Mouse (Mus musculus) ovary, postnatal 10 days (tissue): ENCODE data around the gene Gm48552.

Source experiments
- DNase-seq: peaks from one replicate; pipeline ENCODE4 v3.0.0; 2022; ENCODE audit warnings: low spot score

The Gm48552 gene

DNA sequence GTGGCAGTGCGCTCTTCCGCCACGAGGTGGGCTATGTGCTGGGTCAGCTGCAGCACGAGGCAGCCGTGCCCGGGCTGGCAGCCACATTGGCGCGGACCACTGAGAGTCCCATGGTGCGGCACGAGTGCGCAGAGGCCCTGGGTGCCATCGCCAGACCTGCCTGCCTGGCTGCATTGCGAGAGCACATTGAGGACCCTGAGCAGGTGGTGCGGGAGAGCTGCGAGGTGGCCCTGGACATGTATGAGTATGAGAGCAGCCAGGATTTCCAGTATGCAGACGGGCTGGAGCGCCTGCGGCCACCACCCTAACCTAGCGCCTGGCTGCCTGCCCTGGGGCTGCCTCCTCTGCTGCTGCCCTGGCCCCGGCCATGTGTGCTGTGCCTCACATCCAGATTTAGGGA, 1.1 kb upstream of the Gm48552 start:
- no peak for DNase-seq

DNA sequence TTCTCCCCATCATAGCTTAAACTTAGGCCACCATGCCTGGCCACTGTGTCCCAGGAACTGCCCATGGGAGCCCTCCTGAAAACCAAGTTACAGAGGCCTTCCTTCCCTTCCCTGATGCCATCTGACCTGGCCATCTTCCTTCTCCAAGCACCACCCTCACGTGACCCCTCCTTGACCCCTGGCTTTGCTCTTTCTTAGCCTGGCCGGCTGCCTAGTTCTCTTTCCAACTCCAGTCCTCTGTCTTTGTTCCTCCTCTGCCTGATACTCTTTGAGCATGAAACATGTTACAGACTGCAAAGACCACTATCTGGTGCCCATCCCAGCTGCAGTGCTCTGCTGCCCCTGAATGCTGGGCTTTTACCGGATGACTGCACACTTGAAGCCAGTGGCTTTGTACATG, 568 bp downstream of the Gm48552 start:
- no peak for DNase-seq

DNA sequence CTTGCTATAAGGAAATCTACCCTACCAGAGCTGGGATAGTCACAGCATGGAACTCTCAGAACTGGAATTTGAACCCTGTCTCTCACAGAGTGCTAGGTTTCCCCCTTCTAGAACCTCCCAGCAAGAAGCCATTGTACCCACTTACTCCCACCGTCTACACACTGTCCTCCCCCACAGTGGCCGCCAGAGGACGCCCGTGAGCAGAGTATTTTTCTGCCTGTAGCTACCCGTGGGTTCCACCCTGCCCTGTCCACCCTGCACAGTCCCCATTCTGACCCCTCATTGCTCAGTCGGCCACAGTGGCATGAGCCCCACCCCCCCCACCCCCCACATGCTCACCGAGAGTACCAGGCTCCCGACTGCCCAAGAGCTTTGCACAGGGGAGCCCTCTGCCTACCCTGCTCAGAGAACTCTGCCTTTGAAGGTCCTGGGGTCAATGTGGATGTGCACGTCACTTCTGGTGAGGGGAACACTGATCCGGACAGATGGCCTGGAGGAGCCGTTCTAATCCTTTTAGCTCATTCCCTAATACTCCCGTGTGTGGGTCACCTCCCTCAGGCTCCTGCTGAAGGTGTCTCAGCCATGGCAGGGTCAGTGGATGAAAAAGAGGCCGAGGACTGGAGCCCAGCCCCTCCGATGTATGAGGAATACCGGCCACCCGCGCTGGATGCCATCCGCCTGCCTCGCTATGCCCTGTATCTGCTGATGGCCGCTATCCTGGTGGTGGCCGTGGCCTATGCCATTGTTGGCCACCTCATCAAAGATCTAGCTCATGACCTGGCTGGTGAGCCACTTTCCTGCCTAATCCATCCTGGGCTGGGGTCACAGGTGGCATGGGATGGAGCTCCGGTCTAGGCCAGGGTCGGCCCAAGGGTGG, 1.2 kb downstream of the Gm48552 start:
- peak; percentile 59 for DNase-seq

DNA sequence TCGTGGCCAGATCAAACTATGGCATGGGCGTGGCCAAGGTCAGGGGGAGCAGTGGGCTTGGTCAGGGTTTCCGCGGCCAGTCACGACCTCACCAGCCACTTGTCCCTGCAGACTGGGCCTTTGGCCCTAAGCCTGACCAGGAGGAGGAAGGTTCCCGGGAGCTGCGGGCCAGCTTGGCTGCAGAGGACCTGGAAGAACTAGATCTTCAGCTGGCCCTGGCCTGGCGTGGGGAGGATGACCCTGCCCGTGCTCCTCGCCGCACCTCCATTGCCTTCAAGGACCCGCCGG, 1.8 kb downstream of the Gm48552 start:
- no peak for DNase-seq

DNA sequence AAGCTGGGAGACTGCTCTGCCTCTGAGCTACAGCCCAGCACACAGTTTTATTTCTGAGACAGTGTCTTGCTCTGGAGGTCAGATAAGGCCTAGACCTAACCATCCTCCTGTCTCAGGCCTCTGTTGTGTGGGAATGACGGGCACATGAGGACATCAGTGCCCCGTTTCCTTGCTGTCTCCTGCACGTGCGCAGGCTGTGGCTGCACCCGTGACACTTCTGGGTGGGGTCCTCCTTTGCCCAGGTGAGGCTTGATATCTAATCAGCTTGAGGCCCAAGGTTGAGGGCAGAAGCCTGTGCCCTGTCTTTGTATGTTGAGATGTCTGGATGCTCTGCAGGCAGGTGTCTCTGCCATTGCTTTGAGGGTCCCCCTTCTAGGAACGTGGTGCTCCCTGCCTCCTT, 3.5 kb downstream of the Gm48552 start:
- no peak for DNase-seq

DNA sequence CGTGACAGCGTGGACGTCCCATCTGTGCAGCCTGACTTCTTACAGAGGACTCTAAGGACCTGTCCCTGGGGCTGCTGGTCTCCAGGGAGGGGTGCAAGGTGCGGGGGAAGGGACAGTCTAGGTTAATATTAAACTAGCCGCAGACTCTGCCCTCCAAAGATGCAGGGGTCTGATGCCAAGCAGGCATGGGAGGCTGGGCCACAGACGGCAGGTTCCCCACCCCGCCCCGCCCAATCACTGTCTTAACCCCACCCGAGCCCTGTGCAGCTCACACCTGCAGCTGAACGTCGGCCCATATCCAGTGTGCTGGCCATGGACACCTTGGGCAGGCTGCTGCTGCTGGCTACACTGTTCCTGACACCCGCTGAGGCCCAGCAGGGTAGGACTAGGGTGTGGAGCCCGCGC, 4.0 kb downstream of the Gm48552 start, which contains the start of gene Smim24:
Gene Smim24, plus strand, starts transcription at position 271 of the 405 bp plus-strand sequence.
- DNase-seq, result no peak

DNA sequence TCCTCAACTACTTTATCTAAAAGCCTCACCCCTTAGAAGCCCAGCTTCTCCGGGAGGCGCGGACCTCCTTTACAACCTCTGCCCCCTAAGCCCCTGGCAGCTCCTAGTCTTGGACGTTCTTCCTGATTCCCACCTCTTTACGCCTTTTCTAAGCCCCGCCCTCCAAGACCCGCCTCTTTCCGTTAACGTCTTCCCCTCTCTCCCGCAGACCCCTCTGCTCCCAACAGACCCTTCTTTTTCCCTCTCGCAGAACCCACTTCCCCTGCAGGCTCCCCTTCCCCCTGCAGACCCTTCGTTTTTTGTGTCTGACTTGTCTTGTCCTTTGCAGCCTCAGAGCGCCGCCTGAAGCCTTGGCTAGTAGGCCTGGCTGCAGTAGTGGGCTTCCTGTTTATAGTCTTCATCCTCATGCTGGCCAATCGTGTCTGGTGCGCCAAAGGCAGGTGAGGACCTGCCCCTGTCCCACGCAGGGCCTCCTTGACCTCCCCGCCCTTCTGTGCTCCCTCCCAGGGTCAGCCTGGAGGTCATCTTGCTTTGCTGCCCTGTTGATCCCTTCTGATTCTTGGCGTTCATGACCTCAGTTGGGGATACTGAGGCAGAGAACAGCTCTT, 4.8 kb downstream of the Gm48552 start:
- DNase-seq, result no peak

DNA sequence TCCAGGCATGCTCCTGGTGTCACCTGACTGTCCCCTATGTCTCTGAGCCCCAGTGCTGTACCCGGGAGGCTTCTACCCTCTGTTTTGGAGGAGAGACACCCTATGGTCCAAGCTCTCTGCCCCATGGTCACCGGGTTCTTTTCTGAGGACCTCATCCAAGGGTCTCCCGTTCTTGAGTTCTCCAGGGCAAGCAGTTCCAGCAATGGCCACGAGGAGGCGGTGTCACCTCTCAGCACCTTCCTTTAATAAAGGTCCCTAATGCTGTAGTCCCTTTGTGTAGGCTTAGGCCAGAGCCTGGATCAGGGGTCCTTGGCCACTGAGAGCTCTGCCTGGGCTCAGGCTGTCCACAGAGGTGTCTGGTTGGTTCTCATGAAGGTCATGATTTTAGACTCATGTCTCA, 6.3 kb downstream of the Gm48552 start:
- no peak for DNase-seq

DNA sequence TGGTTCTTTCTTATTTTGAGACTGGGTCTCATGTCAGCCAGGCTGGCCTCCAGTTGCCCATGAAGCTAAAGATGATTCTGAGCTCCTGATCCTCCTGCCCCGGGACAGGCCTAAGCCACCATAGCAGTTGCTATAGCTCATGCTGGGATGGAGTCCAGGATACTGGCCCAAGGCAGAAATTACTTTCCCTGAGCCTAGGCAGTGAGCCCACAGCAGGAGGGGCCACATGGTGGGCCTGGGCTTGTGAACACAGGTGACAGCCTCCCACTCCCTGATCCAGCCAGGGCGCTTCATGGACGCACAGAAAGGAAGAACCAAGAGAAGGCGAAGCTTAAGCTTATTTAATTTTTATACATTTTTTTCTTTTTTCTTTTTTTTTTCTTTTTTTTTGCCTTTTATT, 7.1 kb downstream of the Gm48552 start:
- DNase-seq, result no peak

DNA sequence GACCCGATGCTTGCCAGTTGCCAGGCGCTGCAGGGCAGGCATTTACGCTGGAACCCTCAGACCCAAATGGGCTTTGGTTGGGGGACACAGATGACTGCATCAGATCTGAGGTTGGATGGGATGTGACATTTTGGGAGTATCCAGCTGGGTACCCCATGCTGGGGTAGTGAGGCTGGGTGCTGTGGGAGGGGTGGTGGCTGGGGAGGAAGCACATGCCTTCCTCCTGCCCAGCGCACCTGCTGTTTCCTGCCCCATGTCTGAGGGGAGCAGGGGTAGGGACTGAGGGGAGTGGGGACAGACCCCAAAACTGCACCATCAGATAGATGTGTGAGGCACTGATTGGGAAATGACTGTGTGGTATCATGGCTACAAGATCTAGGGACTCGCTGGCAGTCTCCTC, 7.9 kb downstream of the Gm48552 start:
- no peak for DNase-seq

DNA sequence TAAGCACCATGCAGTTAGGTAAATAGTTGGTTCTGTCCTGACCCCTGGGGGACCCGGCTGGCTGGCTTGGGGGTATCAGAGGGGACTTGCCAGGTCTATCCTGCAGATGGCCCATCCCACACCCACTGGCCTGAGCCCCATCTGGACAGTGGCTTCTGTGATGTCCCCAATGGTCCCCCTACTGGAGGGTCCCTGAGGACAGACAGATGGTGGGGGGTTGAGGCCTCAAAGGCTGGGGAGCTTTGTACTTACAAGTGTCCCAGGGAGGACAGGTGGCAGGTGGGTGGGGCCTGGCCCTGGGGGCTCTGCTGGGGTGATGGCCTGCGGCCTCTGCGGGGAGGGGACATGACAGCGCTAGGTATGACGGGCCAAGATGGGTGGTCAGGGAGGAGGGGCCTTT, 10.5 kb downstream of the Gm48552 start:
- DNase-seq, result no peak

DNA sequence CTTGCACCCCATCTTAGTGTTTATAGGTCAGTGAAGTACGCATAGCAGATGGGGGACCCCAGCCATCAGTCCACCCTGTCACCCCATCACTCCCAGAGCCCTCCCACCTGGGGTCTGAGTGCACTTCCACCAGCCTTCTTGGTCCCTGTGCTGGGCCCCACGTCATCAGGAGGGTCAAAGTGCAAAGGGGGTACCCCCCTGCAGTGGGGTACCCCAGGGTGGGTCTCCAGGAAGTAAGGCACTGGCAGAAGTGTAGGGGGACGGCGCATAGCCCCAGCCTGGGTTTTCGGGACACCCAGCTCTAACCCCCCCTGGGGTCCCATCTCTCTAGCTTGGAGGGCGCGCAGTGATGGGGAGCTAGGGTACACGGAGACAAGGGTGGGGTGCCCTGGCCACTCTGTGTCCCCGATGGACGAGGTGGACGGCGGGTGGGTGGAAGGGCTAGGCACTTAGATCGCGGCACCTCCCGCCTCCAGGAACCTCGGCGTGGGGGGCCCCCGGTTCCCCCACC, 11.0 kb downstream of the Gm48552 start:
- DNase-seq, result no peak

DNA sequence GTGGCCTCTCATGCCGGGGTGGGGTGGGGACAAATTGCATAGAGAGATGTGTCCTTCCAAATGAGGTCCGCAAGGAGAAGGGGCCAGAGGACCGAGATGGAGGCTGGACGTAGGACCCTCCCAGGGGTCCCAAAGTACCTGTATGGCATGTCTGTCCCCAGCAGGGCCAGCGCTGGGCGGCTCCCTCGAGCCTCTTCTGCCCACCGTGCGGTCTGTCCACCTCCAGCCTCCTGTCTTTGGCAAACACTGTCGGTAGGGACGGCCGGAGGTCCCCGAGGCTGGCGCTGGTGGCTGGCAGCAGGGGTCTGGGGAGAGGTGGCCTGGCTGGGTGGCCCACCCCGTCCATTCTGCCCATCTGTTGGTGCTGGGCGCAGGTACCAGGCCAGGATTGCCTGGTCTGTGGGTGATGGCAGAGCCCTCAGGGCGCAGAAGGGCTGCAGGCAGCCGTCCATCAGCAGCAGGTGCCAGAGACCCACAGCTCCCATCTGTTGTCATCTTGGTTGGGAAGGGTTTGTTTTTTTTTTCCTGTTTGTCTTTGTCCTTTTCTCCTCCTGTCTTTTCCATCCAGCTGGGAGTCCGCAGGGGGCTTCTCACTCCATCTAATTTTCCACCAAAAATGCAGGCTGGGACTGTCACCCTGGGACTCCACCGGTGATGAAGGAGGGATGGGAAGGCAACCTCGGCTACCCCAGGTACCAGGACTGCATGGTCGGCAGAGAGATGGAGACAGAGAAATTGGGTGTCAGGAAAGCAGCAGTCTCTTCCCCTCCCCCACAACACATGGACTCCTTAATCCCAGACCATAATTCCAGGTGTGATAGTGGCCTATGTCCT, 11.8 kb downstream of the Gm48552 start:
- no peak for DNase-seq

DNA sequence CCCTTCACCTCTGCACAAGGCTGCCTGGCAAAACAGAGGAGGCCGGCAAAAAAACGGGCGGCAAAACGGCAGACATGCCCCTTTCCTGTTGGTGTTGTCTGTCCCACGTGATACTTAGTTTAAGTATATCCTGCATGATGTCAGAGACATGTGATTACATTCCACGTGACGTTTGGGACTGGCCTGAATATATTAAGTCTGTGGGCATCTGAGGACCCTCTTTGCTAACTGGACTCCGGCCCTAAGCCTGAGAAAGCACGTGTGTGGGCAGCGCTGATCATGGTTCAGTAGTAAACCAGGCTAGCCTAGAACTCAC, 12.4 kb downstream of the Gm48552 start:
- DNase-seq, result no peak

DNA sequence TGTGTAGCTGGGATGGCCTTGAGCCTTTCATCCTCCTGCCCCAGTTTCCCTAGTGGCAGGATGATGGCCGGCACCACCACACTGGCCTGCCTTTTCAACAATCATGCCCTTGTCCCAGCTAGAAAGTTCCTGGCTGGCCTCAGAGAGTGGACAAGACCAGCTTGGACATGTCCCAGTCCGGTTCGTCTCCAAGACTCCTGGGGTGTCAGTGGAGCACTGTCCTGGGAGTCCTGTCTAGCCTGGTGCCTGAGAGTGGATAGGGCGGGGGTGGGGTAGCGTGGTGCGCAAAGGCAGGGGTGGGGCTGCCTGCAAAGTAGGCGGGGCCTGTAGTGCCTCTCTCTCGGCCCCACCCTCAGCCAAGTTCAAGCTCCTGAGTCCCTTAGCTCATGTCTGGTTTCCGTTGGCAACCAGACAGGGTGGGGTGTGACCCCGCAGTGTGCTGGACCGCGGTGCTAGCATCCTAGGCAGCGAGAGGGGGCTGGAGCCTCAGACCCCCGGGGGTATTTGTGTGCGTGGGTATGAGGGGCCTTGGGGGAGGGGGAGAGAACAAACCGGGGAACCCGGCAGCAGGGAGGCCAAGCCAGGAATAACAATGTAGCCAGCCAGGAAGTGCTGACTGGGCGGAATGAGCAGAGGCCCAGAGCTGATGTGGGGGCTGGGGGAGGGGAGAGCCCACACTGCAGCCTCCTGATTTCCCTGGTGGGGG, 12.9 kb downstream of the Gm48552 start:
- DNase-seq, result no peak

DNA sequence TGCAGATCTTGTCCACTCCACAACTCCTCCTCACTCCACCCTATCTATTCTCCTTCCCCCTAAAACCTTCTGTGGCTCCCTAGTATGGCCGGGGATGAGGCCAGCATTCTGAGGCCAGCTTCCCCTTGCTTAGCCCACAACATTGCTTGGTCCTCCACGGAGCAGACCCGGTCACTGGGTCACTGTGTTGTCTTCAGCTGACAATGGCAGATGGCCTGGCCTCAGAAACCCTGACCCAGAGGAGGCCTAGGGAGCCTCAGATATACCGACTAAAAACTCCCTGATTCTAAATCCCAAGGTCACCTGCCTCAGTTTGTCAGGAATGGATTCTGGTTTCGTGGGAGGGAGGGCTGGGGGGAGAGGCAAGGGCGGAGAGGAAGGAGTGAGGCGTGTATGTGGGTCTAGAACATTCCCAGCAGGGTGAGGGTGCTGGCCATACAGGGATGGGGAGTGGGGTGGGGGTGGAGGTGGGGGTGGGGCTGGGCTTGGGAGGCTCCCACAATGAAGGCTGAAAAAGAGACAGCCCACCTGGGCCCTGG, 13.5 kb downstream of the Gm48552 start:
- DNase-seq, result no peak

DNA sequence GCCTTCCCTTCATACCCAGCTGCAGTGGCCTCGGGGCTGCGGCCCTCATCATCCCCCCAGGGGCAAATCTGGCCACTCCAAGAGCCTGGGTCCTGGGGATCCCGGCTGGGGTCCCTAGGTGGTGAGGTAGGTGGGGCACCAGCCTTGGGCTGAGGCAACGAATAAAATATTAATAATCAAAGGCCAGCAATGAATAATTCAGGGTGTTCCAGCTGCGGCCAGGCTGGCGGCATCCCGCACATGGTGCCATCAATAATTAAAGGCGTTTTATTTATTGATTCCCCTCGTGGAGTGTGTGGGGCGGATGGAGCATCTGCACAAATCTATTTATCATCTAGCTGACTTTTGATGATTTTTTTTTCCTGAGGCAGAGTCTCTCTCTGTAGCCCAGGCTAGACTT, 14.7 kb downstream of the Gm48552 start:
- no peak for DNase-seq

DNA sequence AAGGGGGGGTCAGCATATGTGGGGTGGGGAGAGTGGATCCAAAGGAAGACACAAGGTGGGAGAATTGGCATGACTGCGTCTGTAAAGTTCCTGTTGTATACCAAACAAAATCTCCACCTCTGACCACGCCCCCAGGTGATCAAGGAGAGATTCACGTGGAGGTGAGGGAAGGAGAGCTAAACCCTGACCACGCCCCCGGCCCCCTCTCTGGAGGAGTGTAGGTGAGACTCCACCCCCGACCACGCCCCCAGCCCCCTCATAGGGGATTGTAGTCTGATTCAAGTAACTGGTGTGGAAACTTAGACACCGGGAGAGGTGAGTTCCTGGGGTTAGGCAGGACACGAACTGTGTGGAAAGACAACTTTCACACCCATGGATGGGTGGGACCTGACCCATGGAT, 15.3 kb downstream of the Gm48552 start:
- DNase-seq, result no peak

DNA sequence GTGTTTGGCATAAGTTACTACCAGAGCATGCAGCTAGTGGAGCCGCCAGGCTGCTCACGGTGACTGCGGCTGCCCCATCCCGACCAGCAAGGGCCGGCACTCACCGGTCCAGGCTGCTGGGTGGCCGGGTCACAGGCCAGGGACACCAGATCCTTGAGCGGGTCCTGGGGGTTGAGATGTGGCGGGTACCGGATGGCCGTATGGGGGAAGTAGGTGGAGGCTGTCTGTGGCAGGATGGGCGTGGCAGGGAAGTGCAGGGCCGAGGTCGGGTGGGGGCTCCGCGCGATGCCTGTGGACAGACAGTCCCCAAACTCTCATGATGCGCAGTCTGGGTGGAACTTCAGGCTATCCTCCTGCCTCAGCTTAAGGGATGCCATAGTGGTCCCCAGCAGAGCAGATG, 15.9 kb downstream of the Gm48552 start:
- DNase-seq, result no peak

DNA sequence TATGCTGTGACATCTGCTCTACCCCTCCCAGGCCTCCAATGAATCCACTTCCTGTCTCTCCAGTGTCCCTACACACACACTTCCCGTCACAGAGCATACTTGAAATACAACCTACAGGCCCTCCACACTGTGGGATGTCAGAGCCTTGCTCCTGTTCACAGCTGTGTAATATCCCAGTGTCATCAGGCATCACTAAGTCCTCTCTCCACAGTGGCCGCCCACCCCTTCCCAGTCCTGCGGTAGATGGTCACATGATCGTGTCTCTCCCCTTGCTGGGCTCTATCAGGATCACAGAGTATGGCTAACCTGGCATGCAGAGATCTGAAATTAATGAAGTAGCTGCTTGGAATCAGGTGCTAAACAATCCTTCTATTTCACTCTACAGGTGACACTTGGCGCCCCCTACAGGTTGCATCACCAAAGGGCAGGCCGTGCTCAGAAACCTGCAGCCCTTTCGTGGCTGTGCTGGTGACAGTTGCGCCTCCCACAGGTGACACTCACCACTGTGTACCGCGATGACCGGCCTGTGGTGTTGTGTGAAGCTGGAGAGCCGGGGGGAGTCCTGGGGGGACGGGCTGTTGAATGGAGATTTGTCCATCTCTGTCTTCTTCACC, 16.9 kb downstream of the Gm48552 start:
- no peak for DNase-seq
